Mouse (Mus musculus): Measurements from ENCODE around the gene Wnt5b. TPM values are rescaled to one million over a fixed set of nuclear protein-coding genes. Genes with fewer than 3 reads are reported as not detected.

Gene Wnt5b
- polyA plus RNA-seq, 1 experiment: 0.04 TPM

DNA sequence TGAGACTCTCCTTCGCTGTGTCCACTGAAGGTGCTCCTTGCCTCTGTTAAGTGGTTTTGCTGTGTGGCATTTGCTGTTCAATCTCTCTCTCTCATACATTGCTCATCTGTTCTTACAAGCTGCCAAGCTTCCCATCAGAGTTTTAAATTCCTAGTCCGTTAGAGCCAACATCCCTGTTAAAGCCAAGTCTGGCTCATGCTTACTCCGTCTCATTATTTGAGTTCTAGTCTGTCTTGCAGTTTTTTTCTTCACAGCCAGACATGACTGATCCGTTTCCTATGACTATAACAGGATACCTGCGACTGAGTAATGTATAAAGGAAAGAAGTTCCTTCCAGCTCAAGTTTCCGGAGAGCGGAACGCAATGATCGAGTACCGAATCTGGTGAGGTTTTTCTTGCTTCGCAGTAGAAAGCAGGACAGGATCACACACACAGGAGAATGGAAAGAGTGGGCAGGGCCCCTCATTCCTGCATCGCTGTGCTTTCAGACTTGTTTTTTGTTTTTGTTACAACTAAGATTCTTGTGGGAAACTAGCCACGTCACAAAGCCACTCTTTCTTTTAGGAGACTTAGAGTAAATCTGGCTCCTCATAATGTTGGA is 34.6 kb downstream of the Wnt5b start:
- Histone ChIP-seq H3K79me2 (ENCODE audit: control insufficient read depth, insufficient read depth) (no peaks in the 10 kb centered on the region), H3K4me2 (ENCODE audit: low read depth) (no peak overlapping the region), H3K36me3 (ENCODE audit: control insufficient read depth, insufficient read depth) (no peaks in the 10 kb centered on the region), H3K27me3 (ENCODE audit: control insufficient read depth, insufficient read depth, insufficient read length) (no peaks in the 10 kb centered on the region), H3K4me3 (no peak overlapping the region), H3ac (ENCODE audit: control insufficient read depth, insufficient read length) (no peak overlapping the region)
- TF ChIP-seq POLR2A (IDR thresholded peaks at IDR 0.05; ENCODE audit: insufficient read length, low read depth): no peak
- TF ChIP-seq TCF3 (IDR thresholded peaks at IDR 0.05; ENCODE audit: insufficient read length, low read depth): no peak

DNA sequence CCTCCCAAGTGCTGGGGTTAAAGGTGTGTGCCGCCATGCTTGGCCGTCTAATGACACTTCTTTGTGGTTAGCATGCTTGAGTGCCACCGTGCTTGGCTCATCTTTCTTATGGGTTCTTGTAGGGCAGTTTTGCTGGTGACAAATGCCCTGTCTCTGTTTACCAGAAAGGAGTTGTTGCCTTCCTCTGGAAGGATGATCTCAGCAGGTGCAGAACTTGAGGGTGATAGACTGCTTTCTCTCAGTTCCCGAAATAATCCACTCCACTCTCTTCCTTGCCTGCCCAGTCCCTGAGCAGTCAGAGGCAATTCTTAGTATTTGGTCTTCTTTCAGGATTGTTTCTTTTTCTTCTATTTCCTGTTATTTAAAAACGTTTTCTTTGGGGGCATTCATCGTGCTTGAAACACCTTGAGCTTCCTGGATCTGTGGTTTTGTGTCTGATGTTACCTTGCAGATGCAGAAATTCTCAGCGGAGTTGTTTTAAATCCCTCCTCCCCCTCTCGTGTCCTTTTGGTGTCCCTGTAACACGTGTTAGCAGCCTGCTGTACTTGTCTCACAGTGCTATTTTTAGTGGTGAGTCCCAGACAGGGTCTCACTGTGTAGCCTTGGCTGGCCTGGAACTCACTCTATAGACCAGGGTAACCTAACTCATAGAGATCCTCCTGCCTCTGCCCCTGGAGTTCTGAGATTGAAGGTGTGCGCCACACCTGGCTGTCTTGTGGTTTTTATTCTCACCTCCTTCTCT is 35.3 kb downstream of the Wnt5b start:
- H3K36me3 ChIP-seq (ENCODE audit: control insufficient read depth, insufficient read depth): no peaks in the 10 kb centered on the region
- no peak overlapping the region for H3K4me3 ChIP-seq
- TF ChIP-seq USF1 (IDR thresholded peaks at IDR 0.05; ENCODE audit: low read depth) (no peak), MAX (IDR thresholded peaks at IDR 0.05; ENCODE audit: low read depth) (no peak), REST (IDR thresholded peaks at IDR 0.05; ENCODE audit: insufficient read depth, insufficient read length) (no peak), SRF (IDR thresholded peaks at IDR 0.05; ENCODE audit: control insufficient read depth, insufficient read length, low read depth) (no peak)
- H3ac ChIP-seq (ENCODE audit: control insufficient read depth, insufficient read length): no peak overlapping the region
- no peaks in the 10 kb centered on the region for H3K27me3 ChIP-seq (ENCODE audit: control insufficient read depth, insufficient read depth, insufficient read length)
- H3K79me2 ChIP-seq (ENCODE audit: control insufficient read depth, insufficient read depth): no peaks in the 10 kb centered on the region
- no peak overlapping the region for H3K4me2 ChIP-seq (ENCODE audit: low read depth)

DNA sequence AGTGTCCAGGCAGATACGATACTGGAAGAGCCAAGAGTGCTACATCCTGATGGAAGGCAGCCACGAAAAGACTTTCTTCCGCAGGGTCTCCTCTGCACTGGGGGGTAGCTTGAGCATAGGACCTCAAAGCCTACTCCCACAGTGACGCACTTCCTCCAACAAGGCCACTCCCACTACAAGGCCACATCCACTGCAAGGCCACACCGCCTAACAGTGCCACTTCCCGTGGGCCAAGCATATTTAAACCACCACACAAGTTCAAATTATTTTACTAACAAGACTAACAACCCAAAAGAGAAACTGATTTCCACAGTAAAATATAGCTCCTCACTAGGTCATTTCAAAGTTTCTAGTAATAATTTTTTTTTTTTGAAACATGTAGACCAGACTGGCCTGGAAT is 35.9 kb downstream of the Wnt5b start:
- Histone ChIP-seq H3K79me2 (ENCODE audit: control insufficient read depth, insufficient read depth) (no peaks in the 10 kb centered on the region), H3K4me3 (no peak overlapping the region), H3ac (ENCODE audit: control insufficient read depth, insufficient read length) (no peak overlapping the region), H3K36me3 (ENCODE audit: control insufficient read depth, insufficient read depth) (no peaks in the 10 kb centered on the region), H3K27me3 (ENCODE audit: control insufficient read depth, insufficient read depth, insufficient read length) (no peaks in the 10 kb centered on the region), H3K4me2 (ENCODE audit: low read depth) (no peak overlapping the region)
- TF ChIP-seq SRF (IDR thresholded peaks at IDR 0.05; ENCODE audit: control insufficient read depth, insufficient read length, low read depth) (no peak), REST (IDR thresholded peaks at IDR 0.05; ENCODE audit: insufficient read depth, insufficient read length) (no peak), MYOD1 (IDR thresholded peaks at IDR 0.05; ENCODE audit: control insufficient read depth in 1 of 3, insufficient read length in 2 of 3, low read depth in 2 of 3) (no peak), POLR2AphosphoS2 (IDR thresholded peaks at IDR 0.05; ENCODE audit: insufficient read length, low read depth) (no peak), CEBPB (IDR thresholded peaks at IDR 0.05; ENCODE audit: insufficient read depth, poor library complexity, severe bottlenecking) (no peak)

DNA sequence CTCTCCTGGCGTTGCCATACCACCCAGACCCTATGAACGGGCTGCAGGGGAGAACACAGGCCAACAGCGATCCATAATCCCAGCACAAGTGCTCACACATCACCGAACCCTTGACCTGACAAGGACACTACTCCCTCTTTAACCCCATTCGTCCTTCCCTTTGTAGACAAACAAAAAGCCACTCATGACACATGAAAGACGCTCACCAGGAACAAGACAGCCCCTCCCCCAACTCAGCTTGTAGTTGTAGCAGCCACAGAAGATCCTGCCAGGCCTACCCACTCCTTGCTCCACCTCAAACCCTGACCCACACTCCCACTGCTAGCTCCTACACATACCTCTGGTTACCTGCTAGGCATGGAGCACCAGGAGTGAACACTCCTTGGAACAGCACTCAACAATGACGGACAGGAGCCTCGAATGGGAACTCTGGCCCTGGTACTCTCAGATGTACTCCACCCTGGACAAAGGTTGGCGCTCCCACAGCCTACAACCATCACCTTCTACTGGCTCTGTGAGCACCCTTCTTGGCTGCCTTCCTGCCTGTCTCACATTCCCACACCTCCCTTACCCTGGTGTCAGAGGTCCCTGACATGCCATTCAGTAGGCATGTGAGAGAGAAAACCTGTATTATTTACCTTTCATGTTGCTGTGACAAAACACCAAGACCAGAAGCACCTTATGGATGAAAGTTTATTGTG is 38.5 kb downstream of the Wnt5b start:
- Histone ChIP-seq H3K4me3 (no peak overlapping the region), H3K27me3 (ENCODE audit: control insufficient read depth, insufficient read depth, insufficient read length) (no peaks in the 10 kb centered on the region), H3K4me2 (ENCODE audit: low read depth) (no peak overlapping the region), H3K79me2 (ENCODE audit: control insufficient read depth, insufficient read depth) (no peaks in the 10 kb centered on the region), H3ac (ENCODE audit: control insufficient read depth, insufficient read length) (no peak overlapping the region), H3K36me3 (ENCODE audit: control insufficient read depth, insufficient read depth) (no peaks in the 10 kb centered on the region)
- TF ChIP-seq MAX (IDR thresholded peaks at IDR 0.05; ENCODE audit: low read depth) (no peak), POLR2A (IDR thresholded peaks at IDR 0.05; ENCODE audit: insufficient read length, low read depth) (no peak)

DNA sequence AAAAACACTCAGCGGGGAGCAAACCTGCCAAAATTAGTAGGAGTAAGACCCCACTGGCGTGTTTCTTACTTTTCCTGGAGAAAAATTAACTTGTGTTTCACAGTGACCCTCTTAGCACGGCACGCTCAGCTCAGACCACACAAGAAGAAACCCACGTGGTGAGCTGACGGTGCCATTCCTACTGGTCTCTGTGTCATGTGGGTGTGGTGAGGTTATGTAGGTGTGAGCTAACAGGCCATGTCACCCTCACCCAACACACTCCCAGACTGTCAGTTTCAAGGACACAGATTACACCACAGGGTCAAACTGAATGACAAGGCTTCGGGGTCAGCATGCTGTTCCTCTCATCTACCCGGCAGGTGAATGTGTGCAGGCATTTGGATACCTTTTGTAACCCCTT is 39.4 kb downstream of the Wnt5b start:
- Histone ChIP-seq H3K4me2 (ENCODE audit: low read depth) (no peak overlapping the region), H3K36me3 (ENCODE audit: control insufficient read depth, insufficient read depth) (no peaks in the 10 kb centered on the region), H3K27me3 (ENCODE audit: control insufficient read depth, insufficient read depth, insufficient read length) (no peaks in the 10 kb centered on the region), H3K79me2 (ENCODE audit: control insufficient read depth, insufficient read depth) (no peaks in the 10 kb centered on the region), H3ac (ENCODE audit: control insufficient read depth, insufficient read length) (no peak overlapping the region), H3K4me3 (no peak overlapping the region)
- TF ChIP-seq E2F4 (IDR thresholded peaks at IDR 0.05; ENCODE audit: insufficient read depth): no peak
- no peak for TF ChIP-seq CEBPB (IDR thresholded peaks at IDR 0.05; ENCODE audit: insufficient read depth, poor library complexity, severe bottlenecking)
- TF ChIP-seq TCF12 (IDR thresholded peaks at IDR 0.05; ENCODE audit: insufficient read depth, poor library complexity, severe bottlenecking): no peak
- no peak for TF ChIP-seq MAX (IDR thresholded peaks at IDR 0.05; ENCODE audit: low read depth)

DNA sequence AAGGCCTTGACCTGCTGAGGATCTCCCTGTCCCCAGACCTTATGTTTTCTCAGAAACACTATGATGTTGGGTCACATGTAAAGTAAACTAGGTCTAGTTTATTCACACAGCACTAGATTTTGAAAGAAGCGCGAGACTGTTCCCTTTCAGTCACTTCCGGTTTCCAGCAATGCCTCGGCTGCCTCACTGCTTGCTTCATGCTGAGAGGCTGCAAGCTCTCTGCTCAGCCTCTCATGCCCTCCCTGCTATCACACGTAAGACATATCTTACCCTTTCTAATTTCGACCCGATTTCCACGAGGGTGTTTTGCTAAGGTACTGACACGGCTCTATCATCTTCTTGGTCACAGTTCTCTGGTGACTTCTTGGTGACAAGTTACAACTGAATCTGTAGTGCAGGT is 42.1 kb downstream of the Wnt5b start:
- Histone ChIP-seq H3K4me2 (ENCODE audit: low read depth) (no peak overlapping the region), H3K4me3 (no peak overlapping the region)
- TF ChIP-seq POLR2A (IDR thresholded peaks at IDR 0.05; ENCODE audit: insufficient read length, low read depth) (no peak), USF1 (IDR thresholded peaks at IDR 0.05; ENCODE audit: low read depth) (no peak), TCF3 (IDR thresholded peaks at IDR 0.05; ENCODE audit: insufficient read length, low read depth) (no peak), E2F4 (IDR thresholded peaks at IDR 0.05; ENCODE audit: insufficient read depth) (no peak), TCF12 (IDR thresholded peaks at IDR 0.05; ENCODE audit: insufficient read depth, poor library complexity, severe bottlenecking) (no peak), MAX (IDR thresholded peaks at IDR 0.05; ENCODE audit: low read depth) (no peak), MYOD1 (IDR thresholded peaks at IDR 0.05; ENCODE audit: control insufficient read depth in 1 of 3, insufficient read length in 2 of 3, low read depth in 2 of 3) (no peak), MYOG (IDR thresholded peaks at IDR 0.05; ENCODE audit: control insufficient read depth in 1 of 3, insufficient read depth in 1 of 3, insufficient read length in 2 of 3, low read depth in 2 of 3) (no peak), POLR2AphosphoS2 (IDR thresholded peaks at IDR 0.05; ENCODE audit: insufficient read length, low read depth) (no peak), CEBPB (IDR thresholded peaks at IDR 0.05; ENCODE audit: insufficient read depth, poor library complexity, severe bottlenecking) (no peak), REST (IDR thresholded peaks at IDR 0.05; ENCODE audit: insufficient read depth, insufficient read length) (no peak), SRF (IDR thresholded peaks at IDR 0.05; ENCODE audit: control insufficient read depth, insufficient read length, low read depth) (no peak)

More for the DNA sequence above, 42.1 kb downstream of the Wnt5b start:
- Histone ChIP-seq H3K36me3 (ENCODE audit: control insufficient read depth, insufficient read depth) (no peaks in the 10 kb centered on the region), H3ac (ENCODE audit: control insufficient read depth, insufficient read length) (no peak overlapping the region), H3K27me3 (ENCODE audit: control insufficient read depth, insufficient read depth, insufficient read length) (no peaks in the 10 kb centered on the region), H3K79me2 (ENCODE audit: control insufficient read depth, insufficient read depth) (no peaks in the 10 kb centered on the region)

All from myocyte (in vitro differentiated cells).